Mouse (Mus musculus) embryonic facial prominence, embryonic 14.5 days (tissue): ENCODE measurements at regions not wholly inside any gene's neighbourhood (a gene's known extent, or its start where the extent isn't known, plus 50 kb on each side); places are given as distances from the start of the nearest gene placed in this dataset.
A peak's percentile ranks its signal among the peaks of the same experiment; 100 is the strongest.

ENCODE experiments used
- ATAC-seq: fragments of 200-750 bp; cut with Nextera tagmentation; 2 replicates; pipeline ENCODE4 v1.8.0; 2017; ENCODE audit warnings: low read depth, moderate number of reproducible peaks, moderate TSS enrichment
- DNase-seq: peaks from one replicate; pipeline ENCODE4 v3.0.0-alpha.2; 2015; ENCODE audit warnings: low spot score
- H3K27ac ChIP-seq: fragments of 300-500 bp; sonication (generic); replicated peaks from 2 replicates; pipeline ENCODE4 v1.5.1; 2014; ENCODE audit warnings: low read depth, mild to moderate bottlenecking, low read length, moderate library complexity
- H3K27me3 ChIP-seq: fragments of 300-500 bp; sonication (generic); replicated peaks from 2 replicates; pipeline ENCODE4 v1.6.1; 2014; ENCODE audit warnings: low read length; ENCODE audit not compliant: control insufficient read depth, insufficient read depth
- H3K36me3 ChIP-seq: fragments of 300-500 bp; sonication (generic); 2 replicates; pipeline ENCODE4 v1.6.1; 2014; ENCODE audit warnings: low read length, mixed read lengths; ENCODE audit not compliant: control insufficient read depth, insufficient read depth
- H3K4me1 ChIP-seq: fragments of 300-500 bp; sonication (generic); 2 replicates; pipeline ENCODE4 v1.6.1; 2014; ENCODE audit warnings: antibody characterized with exemption, low read length; ENCODE audit not compliant: control insufficient read depth, insufficient read depth
- H3K4me2 ChIP-seq: fragments of 300-500 bp; sonication (generic); 2 replicates; pipeline ENCODE4 v1.6.1; 2014; ENCODE audit warnings: low read depth, mild to moderate bottlenecking, low read length, moderate library complexity, mixed read lengths
- H3K4me3 ChIP-seq: fragments of 300-500 bp; sonication (generic); 2 replicates; pipeline ENCODE4 v1.5.1; 2014; ENCODE audit warnings: low read depth, mild to moderate bottlenecking, low read length
- H3K9ac ChIP-seq: fragments of 300-500 bp; sonication (generic); 2 replicates; pipeline ENCODE4 v1.6.1; 2014; ENCODE audit warnings: low read depth, mild to moderate bottlenecking, low read length, moderate library complexity, mixed read lengths
- H3K9me3 ChIP-seq: fragments of 300-500 bp; sonication (generic); 2 replicates; pipeline ENCODE4 v1.6.1; 2016; ENCODE audit warnings: low read length; ENCODE audit not compliant: control insufficient read depth
- WGBS: fragments of 180-500 bp; shearing (Covaris S2); extraction: QIAGEN DNeasy Blood & Tissue Kit; methylation state at CpG from one replicate; pipeline ENCODE4 v1.1.7; 2014; 5-methylcytosine and 5-hydroxymethylcytosine counted together

DNA sequence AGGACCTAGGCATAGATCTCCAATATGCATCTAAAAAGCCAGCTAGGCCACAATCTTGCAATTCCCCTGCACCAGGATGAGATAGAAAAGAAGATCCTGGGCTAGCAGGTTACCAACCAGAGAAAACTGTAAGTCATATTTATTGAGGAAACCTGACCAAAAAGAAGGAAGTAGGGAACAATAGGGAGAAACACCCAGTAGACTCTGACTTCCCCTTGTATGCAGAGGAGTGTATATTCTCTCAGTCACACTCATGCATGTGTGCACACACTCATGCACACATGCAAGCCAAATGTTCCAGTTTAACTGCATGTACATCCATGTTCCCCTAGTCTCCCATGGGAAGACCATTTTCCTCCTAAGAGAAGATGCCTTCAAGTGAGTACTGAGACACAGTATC is 184.9 kb upstream of the Negr1 start:
- no peaks in the 10 kb centered on the region for H3K36me3 ChIP-seq
- no peak overlapping the region for H3K9ac ChIP-seq
- DNase-seq (no peak), ATAC-seq (no peak)
- H3K9me3 ChIP-seq, result no peaks in the 10 kb centered on the region
- H3K27me3 ChIP-seq, result no peaks in the 10 kb centered on the region
- no peak overlapping the region for H3K27ac ChIP-seq
- no peak overlapping the region for H3K4me3 ChIP-seq
- no peak overlapping the region for H3K4me2 ChIP-seq
- H3K4me1 ChIP-seq, result no peaks in the 10 kb centered on the region

DNA sequence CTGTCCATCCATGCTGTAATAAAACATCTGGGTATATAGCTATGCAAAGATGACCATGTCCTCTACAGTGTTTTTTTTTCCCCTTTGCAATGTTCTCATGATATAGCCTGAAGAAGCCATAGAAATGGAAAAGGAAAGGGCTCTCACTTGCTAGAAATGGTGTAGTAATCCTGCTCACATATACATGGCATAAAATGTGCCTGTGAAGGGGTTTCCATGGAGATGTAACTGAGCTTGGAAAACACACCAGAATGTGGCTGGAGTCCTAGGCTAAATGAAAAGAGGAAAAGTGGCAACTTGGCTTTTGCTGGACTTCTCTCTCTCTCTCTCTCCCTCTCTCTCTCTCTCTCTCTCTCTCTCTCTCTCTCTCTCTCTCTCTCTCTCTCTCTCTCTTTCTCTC is 178.7 kb upstream of the Negr1 start:
- H3K36me3 ChIP-seq, result no peaks in the 10 kb centered on the region
- H3K27ac ChIP-seq, result no peak overlapping the region
- H3K4me3 ChIP-seq, result no peak overlapping the region
- ATAC-seq, result no peak
- H3K27me3 ChIP-seq, result no peaks in the 10 kb centered on the region
- H3K4me1 ChIP-seq, result no peaks in the 10 kb centered on the region
- no peaks in the 10 kb centered on the region for H3K9me3 ChIP-seq
- no peak for DNase-seq
- H3K9ac ChIP-seq, result no peak overlapping the region
- H3K4me2 ChIP-seq, result no peak overlapping the region

DNA sequence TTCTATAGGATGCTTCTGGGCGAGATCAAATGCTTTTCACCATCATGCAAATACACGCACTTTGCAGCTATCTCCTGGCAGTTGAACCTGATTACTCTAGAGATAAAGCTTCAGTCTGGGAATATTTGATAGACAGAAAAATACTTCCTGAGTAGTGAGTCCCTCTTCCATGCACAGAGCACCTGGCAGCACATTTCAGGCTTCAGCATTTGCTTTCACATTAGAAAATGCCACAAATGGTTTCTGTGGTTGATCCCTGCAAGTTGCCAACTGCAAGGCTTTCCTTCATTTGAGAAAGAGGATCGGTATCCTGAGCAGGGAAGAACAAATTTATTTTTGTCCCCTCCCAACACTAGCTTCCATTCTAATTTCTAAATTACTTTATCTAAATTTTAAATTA is 155.5 kb upstream of the Negr1 start:
- no peaks in the 10 kb centered on the region for H3K9me3 ChIP-seq
- 80% methylated on average over 3 of the region's 3 CpGs for WGBS
- no peak overlapping the region for H3K9ac ChIP-seq
- H3K4me1 ChIP-seq, result no peaks in the 10 kb centered on the region
- DNase-seq (no peak), ATAC-seq (no peak)
- H3K27me3 ChIP-seq, result no peaks in the 10 kb centered on the region
- H3K4me3 ChIP-seq, result no peak overlapping the region
- no peak overlapping the region for H3K27ac ChIP-seq
- no peak overlapping the region for H3K4me2 ChIP-seq
- no peaks in the 10 kb centered on the region for H3K36me3 ChIP-seq

DNA sequence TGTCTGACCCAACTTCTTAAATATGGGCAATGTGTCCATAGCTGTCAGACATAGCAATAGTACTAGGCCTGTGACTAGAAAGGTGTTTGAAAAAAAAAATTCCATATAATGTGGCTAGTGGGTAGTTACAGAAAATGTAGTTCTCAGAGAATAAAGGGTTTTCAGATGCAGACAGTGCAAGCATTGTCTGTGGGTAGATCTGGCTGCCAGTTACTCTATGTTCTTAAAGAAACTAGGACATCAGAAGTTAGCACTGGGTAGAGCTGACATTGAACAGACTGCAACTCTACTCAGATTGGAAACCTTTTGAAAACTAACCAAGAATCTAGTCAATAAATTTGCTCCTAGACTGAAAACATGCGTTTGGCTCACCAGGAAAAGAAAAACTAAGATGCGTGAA is 154.5 kb upstream of the Negr1 start:
- Histone ChIP-seq H3K9ac (no peak overlapping the region), H3K27me3 (no peaks in the 10 kb centered on the region), H3K36me3 (no peaks in the 10 kb centered on the region), H3K4me1 (no peaks in the 10 kb centered on the region), H3K4me3 (no peak overlapping the region), H3K4me2 (no peak overlapping the region), H3K27ac (no peak overlapping the region), H3K9me3 (no peaks in the 10 kb centered on the region)
- ATAC-seq (no peak), DNase-seq (no peak)
- WGBS, result 77% methylated on average over 2 of the region's 2 CpGs

DNA sequence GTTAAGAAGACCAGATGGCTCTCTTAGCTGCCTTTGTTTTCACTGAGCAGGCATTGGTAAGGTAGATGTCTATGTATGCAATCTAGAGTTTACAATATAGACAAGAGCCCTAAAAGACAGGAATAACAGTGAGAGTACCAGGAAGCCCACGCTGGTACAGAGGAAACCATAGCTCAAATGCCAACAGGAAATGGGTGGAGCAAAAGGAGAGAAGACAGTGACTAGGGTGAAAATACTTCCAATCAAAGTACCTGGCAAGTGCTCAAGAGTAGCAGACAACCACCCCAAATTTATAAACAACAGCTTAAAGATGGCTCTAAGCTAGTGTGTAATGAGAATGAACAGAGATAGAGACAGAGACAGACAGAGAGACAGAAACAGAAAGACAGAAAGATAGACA is 151.5 kb upstream of the Negr1 start:
- H3K27ac ChIP-seq, result no peak overlapping the region
- ATAC-seq (no peak), DNase-seq (no peak)
- H3K4me3 ChIP-seq, result no peak overlapping the region
- WGBS, result 43% methylated on average over 1 of the region's 1 CpGs
- no peaks in the 10 kb centered on the region for H3K27me3 ChIP-seq
- no peak overlapping the region for H3K9ac ChIP-seq
- H3K9me3 ChIP-seq, result no peaks in the 10 kb centered on the region
- no peak overlapping the region for H3K4me2 ChIP-seq
- no peaks in the 10 kb centered on the region for H3K4me1 ChIP-seq
- no peaks in the 10 kb centered on the region for H3K36me3 ChIP-seq

DNA sequence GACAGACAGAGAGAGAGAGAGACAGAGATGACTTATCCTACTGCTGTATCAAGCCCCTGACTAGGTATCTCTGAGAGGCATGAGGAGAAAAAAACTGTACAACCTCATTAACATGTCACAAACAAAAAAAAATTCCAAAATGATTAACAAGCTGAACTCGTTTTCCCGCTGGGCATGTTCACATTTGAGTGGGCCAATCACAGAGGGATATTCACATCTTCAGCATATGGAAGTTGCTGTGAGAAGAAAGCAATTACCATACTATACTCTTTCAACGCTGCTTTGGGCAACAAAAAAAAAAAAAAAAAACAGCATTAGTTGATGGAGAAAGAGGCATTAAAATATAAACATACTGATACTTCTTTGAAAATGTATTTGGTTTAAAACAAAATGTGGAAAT is 148.8 kb upstream of the Negr1 start:
- DNase-seq (no peak), ATAC-seq (no peak)
- WGBS, result 66% methylated on average over 3 of the region's 3 CpGs
- H3K9me3 ChIP-seq, result no peaks in the 10 kb centered on the region
- no peak overlapping the region for H3K4me2 ChIP-seq
- H3K4me1 ChIP-seq, result no peaks in the 10 kb centered on the region
- no peak overlapping the region for H3K4me3 ChIP-seq
- H3K36me3 ChIP-seq, result no peaks in the 10 kb centered on the region
- no peak overlapping the region for H3K9ac ChIP-seq
- no peak overlapping the region for H3K27ac ChIP-seq
- H3K27me3 ChIP-seq, result no peaks in the 10 kb centered on the region

DNA sequence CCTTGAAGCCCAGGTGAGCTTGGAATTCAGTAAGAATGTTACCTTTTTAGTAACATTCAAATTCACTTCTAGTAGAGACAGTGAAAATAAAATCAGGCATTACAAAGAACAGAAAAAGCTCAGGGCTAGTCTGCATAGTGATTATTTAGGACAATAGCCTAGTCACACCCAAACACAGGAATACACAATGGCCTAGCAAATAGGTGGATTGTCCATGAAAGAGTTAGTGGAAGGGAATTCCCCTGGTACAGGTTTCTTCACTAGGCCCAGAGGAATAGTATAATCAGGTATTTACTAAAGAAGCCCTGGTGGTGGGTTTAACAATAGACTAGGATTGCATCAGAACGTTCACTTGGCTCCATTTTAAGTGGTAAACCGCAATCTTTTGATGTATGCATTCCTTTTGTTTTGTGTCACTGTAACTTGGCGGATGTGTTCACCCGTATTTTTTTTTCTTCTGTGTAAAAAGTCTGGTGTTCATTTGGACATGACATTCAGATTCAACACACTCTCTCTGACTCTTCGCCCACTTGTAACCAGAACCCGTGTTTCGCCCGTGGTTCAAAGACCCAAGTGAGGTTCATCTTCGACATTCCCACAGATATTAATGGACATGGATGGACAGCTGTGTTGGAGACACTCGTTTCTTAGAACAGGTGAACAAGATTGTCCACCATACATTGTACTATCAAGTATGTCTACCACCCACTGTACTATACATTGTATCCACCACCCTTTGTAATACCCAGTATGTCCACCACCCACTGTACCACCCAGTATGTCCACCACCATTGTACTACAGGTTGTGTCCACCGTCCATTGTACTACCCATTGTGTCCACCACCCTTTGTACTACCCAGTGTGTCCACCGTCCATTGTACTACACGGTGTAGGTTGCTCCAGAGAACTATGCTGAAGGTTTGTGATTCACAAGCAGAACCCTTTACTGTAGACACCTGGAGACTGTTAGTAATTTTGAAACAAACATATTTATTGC is 146.9 kb upstream of the Negr1 start:
- Histone ChIP-seq H3K9ac (no peak overlapping the region), H3K27me3 (no peaks in the 10 kb centered on the region), H3K4me2 (no peak overlapping the region), H3K9me3 (no peaks in the 10 kb centered on the region), H3K27ac (no peak overlapping the region), H3K36me3 (no peaks in the 10 kb centered on the region), H3K4me3 (no peak overlapping the region), H3K4me1 (no peaks in the 10 kb centered on the region)
- 78% methylated on average over 13 of the region's 13 CpGs for WGBS
- ATAC-seq (no peak), DNase-seq (no peak)

DNA sequence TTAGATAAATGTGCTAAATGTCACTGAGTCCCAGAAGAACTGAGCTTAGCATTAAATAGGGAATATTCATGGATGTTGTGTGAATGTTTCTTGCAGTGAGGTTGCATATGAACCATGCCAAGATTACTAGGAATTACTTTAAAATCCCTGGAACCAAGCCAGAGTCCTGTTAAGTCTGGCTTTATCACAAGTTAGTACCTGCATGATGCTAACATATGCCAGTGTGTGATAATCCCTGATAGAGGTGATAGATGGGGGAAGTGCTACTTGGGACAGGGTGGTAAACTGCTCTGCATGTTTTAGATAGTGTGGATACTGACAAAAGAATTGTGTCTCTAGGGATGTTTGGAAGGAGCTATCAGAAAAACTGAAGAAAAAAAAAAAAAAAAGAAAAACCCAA is 143.5 kb upstream of the Negr1 start:
- H3K27ac ChIP-seq, result no peak overlapping the region
- no peaks in the 10 kb centered on the region for H3K36me3 ChIP-seq
- H3K27me3 ChIP-seq, result no peaks in the 10 kb centered on the region
- no peak for ATAC-seq
- H3K4me2 ChIP-seq, result no peak overlapping the region
- no peak overlapping the region for H3K9ac ChIP-seq
- no peaks in the 10 kb centered on the region for H3K4me1 ChIP-seq
- no peaks in the 10 kb centered on the region for H3K9me3 ChIP-seq
- H3K4me3 ChIP-seq, result no peak overlapping the region
- DNase-seq, result no peak

DNA sequence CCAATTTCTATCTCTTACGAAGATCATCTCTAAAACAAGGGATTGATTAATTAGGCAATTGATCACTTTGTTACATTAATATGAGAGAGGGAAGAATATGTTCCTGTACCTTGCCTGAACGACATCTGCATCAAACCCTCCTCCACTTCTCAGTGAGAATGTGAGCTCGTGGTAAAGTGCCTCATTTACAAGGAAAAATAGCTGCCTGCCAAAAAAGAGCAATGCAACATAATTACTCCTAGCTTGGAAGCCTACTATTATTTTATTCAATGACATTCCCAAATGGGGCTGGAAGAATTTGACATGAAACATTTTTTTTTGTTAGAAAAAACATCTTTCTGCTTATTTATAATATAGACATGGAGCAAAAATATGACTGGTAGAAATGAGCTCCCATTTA is 138.5 kb upstream of the Negr1 start:
- H3K27ac ChIP-seq, result no peak overlapping the region
- H3K36me3 ChIP-seq, result no peaks in the 10 kb centered on the region
- no peak overlapping the region for H3K4me2 ChIP-seq
- 0 out of 2 replicates have a peak, but pooled peaks cover 3% of the 10 kb centered on the region for H3K9me3 ChIP-seq
- no peaks in the 10 kb centered on the region for H3K4me1 ChIP-seq
- H3K4me3 ChIP-seq, result no peak overlapping the region
- 50% methylated on average over 3 of the region's 3 CpGs for WGBS
- H3K9ac ChIP-seq, result no peak overlapping the region
- DNase-seq (peak; percentile 5), ATAC-seq (no peak)
- H3K27me3 ChIP-seq, result no peaks in the 10 kb centered on the region
